Mouse (Mus musculus) limb, embryonic 11.5 days (tissue): ENCODE data around the gene Rc3h2. TPM values are rescaled to one million over a fixed set of nuclear protein-coding genes. Genes with fewer than 3 reads are reported as not detected.

Experiments
- ATAC-seq: fragments of 200-750 bp; cut with Nextera tagmentation; 2 replicates; pipeline ENCODE4 v1.8.0; 2017; ENCODE audit warnings: low read depth; ENCODE audit not compliant: insufficient number of reproducible peaks, low FRiP score, low TSS enrichment
- DNase-seq: peaks from one replicate; pipeline ENCODE4 v3.0.0-alpha.2; 2015; ENCODE audit warnings: low spot score
- H3K27ac ChIP-seq: fragments of 300-500 bp; sonication (generic); replicated peaks from 2 replicates; pipeline ENCODE4 v1.5.1; 2014; ENCODE audit warnings: low read depth, mild to moderate bottlenecking, low read length
- H3K27me3 ChIP-seq: fragments of 300-500 bp; sonication (generic); 2 replicates; pipeline ENCODE4 v1.6.1; 2014; ENCODE audit warnings: mild to moderate bottlenecking, low read length, mixed read lengths; ENCODE audit not compliant: control insufficient read depth, insufficient read depth
- H3K36me3 ChIP-seq: fragments of 300-500 bp; sonication (generic); 2 replicates; pipeline ENCODE4 v1.6.1; 2014; ENCODE audit warnings: mild to moderate bottlenecking, low read length, moderate library complexity, mixed read lengths; ENCODE audit not compliant: control insufficient read depth, insufficient read depth
- H3K4me1 ChIP-seq: fragments of 300-500 bp; sonication (generic); 2 replicates; pipeline ENCODE4 v1.6.1; 2014; ENCODE audit warnings: low read length, mixed read lengths; ENCODE audit not compliant: control insufficient read depth, insufficient read depth
- H3K4me2 ChIP-seq: fragments of 300-500 bp; sonication (generic); 2 replicates; pipeline ENCODE4 v1.6.1; 2014; ENCODE audit warnings: low read depth, mild to moderate bottlenecking, moderate library complexity; ENCODE audit not compliant: severe bottlenecking
- H3K4me3 ChIP-seq: fragments of 300-500 bp; sonication (generic); 2 replicates; pipeline ENCODE4 v1.5.1; 2014; ENCODE audit warnings: low read depth, low read length
- H3K9ac ChIP-seq: fragments of 300-500 bp; sonication (generic); 2 replicates; pipeline ENCODE4 v1.6.1; 2014; ENCODE audit warnings: mild to moderate bottlenecking, low read length
- H3K9me3 ChIP-seq: fragments of 300-500 bp; sonication (generic); 2 replicates; pipeline ENCODE4 v1.6.1; 2016; ENCODE audit warnings: low read length; ENCODE audit not compliant: control insufficient read depth
- WGBS: fragments of 180-500 bp; shearing (Covaris S2); extraction: QIAGEN DNeasy Blood & Tissue Kit; methylation state at CpG from one replicate; pipeline ENCODE4 v1.1.7; 2014; 5-methylcytosine and 5-hydroxymethylcytosine counted together
- polyA plus RNA-seq: library from polyadenylated mRNA; unstranded; fragments of >200 nt; fragmentation: Nextera tagmentation; extraction: Ambion mirVana; gene quantifications from 2 replicates; pipeline ENCODE4 v1.2.1, GENCODE M21; 2014

Gene Rc3h2
- polyA plus RNA-seq = 17.0 and 20.8 TPM in 2 replicates

- Histone ChIP-seq H3K27me3 (no peaks in the 10 kb centered on the region), H3K9ac (peak within 1 kb of the TSS; percentile 96), H3K9me3 (no peaks in the 10 kb centered on the region), H3K4me1 (no peaks in the 10 kb centered on the region), H3K4me2 (peak within 1 kb of the TSS; percentile 60), H3K36me3 (no peaks in the 10 kb centered on the region), H3K27ac (peak within 1 kb of the TSS; percentile 90), H3K4me3 (peak within 1 kb of the TSS; percentile 91)
- WGBS = under 1% methylated on average over 49 of the region's 75 CpGs
- DNase-seq = peak; percentile 96
- peak; percentile 97 for ATAC-seq
These were observed at the start of gene Rc3h2 for GRCm38 (mm10) chr2:37422306-37423304. Rc3h2 (minus strand) TSS chr2:37422903.

- ATAC-seq = no peak
- Histone ChIP-seq H3K36me3 (peaks cover 5% of the 10 kb centered on the region; the same call in 1 of the 2 replicates), H3K9ac (no peak overlapping the region), H3K4me3 (no peak overlapping the region), H3K27ac (no peak overlapping the region), H3K27me3 (no peaks in the 10 kb centered on the region), H3K4me2 (no peak overlapping the region), H3K4me1 (no peaks in the 10 kb centered on the region), H3K9me3 (no peaks in the 10 kb centered on the region)
- 96% methylated on average over 4 of the region's 4 CpGs for WGBS
- DNase-seq = no peak
These were observed 43.6 kb upstream of the Rc3h2 start for GRCm38 (mm10) chr2:37466266-37466665.

- Histone ChIP-seq H3K4me3 (no peak overlapping the region), H3K4me1 (no peaks in the 10 kb centered on the region), H3K9me3 (no peaks in the 10 kb centered on the region), H3K27ac (no peak overlapping the region), H3K27me3 (no peaks in the 10 kb centered on the region), H3K4me2 (no peak overlapping the region), H3K9ac (no peak overlapping the region), H3K36me3 (no peaks in the 10 kb centered on the region)
- DNase-seq = no peak
- 96% methylated on average over 4 of the region's 4 CpGs for WGBS
- ATAC-seq = no peak
These were observed 38.0 kb upstream of the Rc3h2 start for GRCm38 (mm10) chr2:37460707-37461106.

GRCm38 (mm10) chr2:37452376-37452760, 29.7 kb upstream of the Rc3h2 start:
- Histone ChIP-seq H3K4me1 (peaks cover 4% of the 10 kb centered on the region; the same call in 1 of the 2 replicates), H3K9ac (peak overlapping the region; percentile 87), H3K27me3 (no peaks in the 10 kb centered on the region), H3K27ac (peak overlapping the region; percentile 59; the same call in 1 of the 2 replicates), H3K9me3 (no peaks in the 10 kb centered on the region), H3K4me2 (peak overlapping the region; percentile 84), H3K36me3 (no peaks in the 10 kb centered on the region), H3K4me3 (peak overlapping the region; percentile 95)
- DNase-seq (no peak), ATAC-seq (peak; percentile 87)
- WGBS = 0% methylated on average over 23 of the region's 24 CpGs

GRCm38 (mm10) chr2:37451667-37452375, 29.1 kb upstream of the Rc3h2 start:
- no peaks in the 10 kb centered on the region for H3K27me3 ChIP-seq
- H3K27ac ChIP-seq = peak overlapping the region; percentile 69
- H3K9me3 ChIP-seq = no peaks in the 10 kb centered on the region
- peak overlapping the region; percentile 95 for H3K4me3 ChIP-seq
- 11% methylated on average over 38 of the region's 44 CpGs for WGBS
- peak overlapping the region; percentile 84 for H3K4me2 ChIP-seq
- peak; percentile 92 for DNase-seq
- H3K9ac ChIP-seq = peak overlapping the region; percentile 87
- H3K4me1 ChIP-seq = peaks cover 4% of the 10 kb centered on the region; the same call in 1 of the 2 replicates
- ATAC-seq = peak; percentile 95
- H3K36me3 ChIP-seq = no peaks in the 10 kb centered on the region

- peak; percentile 98 for DNase-seq
- Histone ChIP-seq H3K4me2 (peak within 1 kb of the TSS; percentile 64), H3K36me3 (no peaks in the 10 kb centered on the region), H3K9ac (peak within 1 kb of the TSS; percentile 86), H3K4me1 (0 out of 2 replicates have a peak, but pooled peaks cover 2% of the 10 kb centered on the region), H3K27ac (peak within 1 kb of the TSS; percentile 74), H3K27me3 (no peaks in the 10 kb centered on the region), H3K9me3 (no peaks in the 10 kb centered on the region), H3K4me3 (peak within 1 kb of the TSS; percentile 87)
- peak; percentile 98 for ATAC-seq
- under 1% methylated on average over 51 of the region's 51 CpGs for WGBS
These were observed 20.2 kb upstream of the Rc3h2 start, which contains the start of the genes Zbtb26, Zbtb6 and Rabgap1 for GRCm38 (mm10) chr2:37442611-37443591. Zbtb26 (minus strand) TSS chr2:37443135. Zbtb6 (minus strand) TSS chr2:37443171. Rabgap1 (plus strand) TSS chr2:37443279.

GRCm38 (mm10) chr2:37431609-37432008, 8.9 kb upstream of the Rc3h2 start:
- Histone ChIP-seq H3K4me1 (peaks cover 3% of the 10 kb centered on the region; the same call in 1 of the 2 replicates), H3K4me3 (peak overlapping the region; percentile 79), H3K36me3 (peaks cover 3% of the 10 kb centered on the region; the same call in 1 of the 2 replicates), H3K9me3 (no peaks in the 10 kb centered on the region), H3K4me2 (peak overlapping the region; percentile 66), H3K9ac (peak overlapping the region; percentile 85), H3K27ac (no peak overlapping the region), H3K27me3 (no peaks in the 10 kb centered on the region)
- WGBS = 33% methylated on average over 7 of the region's 7 CpGs
- ATAC-seq (no peak), DNase-seq (peak; percentile 46)
